Mouse (Mus musculus) small intestine, adult 2 months (tissue): ENCODE measurements around the gene Grid2ip. TPM values are rescaled to one million over a fixed set of nuclear protein-coding genes. Genes with fewer than 3 reads are reported as not detected.

Experiments
- H3K27ac ChIP-seq: fragments of 200-500 bp; 2 replicates; pipeline ENCODE4 v1.5.1; 2012; ENCODE audit warnings: low read depth, low read length, control low read depth, inconsistent platforms; ENCODE audit not compliant: insufficient read depth
- H3K27me3 ChIP-seq: fragments of 200-500 bp; 2 replicates; pipeline ENCODE4 v1.6.1; 2012; ENCODE audit warnings: mild to moderate bottlenecking, moderate library complexity, low read length, inconsistent platforms; ENCODE audit not compliant: control insufficient read depth, insufficient read depth
- H3K36me3 ChIP-seq: fragments of 200-500 bp; 2 replicates; pipeline ENCODE4 v1.6.1; 2012; ENCODE audit warnings: mild to moderate bottlenecking, low read length, control low read depth, inconsistent platforms; ENCODE audit not compliant: control insufficient read depth, insufficient read depth
- H3K4me1 ChIP-seq: fragments of 200-500 bp; 2 replicates; pipeline ENCODE4 v1.6.1; 2012; ENCODE audit warnings: low read length, inconsistent platforms, mixed read lengths; ENCODE audit not compliant: control insufficient read depth, insufficient read depth, insufficient read length
- H3K4me3 ChIP-seq: fragments of 200-500 bp; 2 replicates; pipeline ENCODE4 v1.5.1; 2012; ENCODE audit warnings: low read depth, mild to moderate bottlenecking, control low read depth, inconsistent platforms, low read length, moderate library complexity
- CTCF ChIP-seq: fragments of 200-500 bp; IDR thresholded peaks from 2 replicates; pipeline ENCODE4 v1.5.1; 2012; ENCODE audit warnings: low read depth, mild to moderate bottlenecking, control low read depth, inconsistent platforms, low read length, moderate library complexity, mixed read lengths; ENCODE audit not compliant: insufficient replicate concordance, insufficient read length; ENCODE audit errors: extremely low read depth
- POLR2A ChIP-seq: fragments of 200-500 bp; IDR thresholded peaks from 2 replicates; pipeline ENCODE4 v1.6.1; 2012; ENCODE audit warnings: low read depth, mild to moderate bottlenecking, control low read depth, inconsistent platforms, low read length, moderate library complexity
- WGBS: fragments of 180-500 bp; shearing (Covaris S2); methylation state at CpG from one replicate; pipeline ENCODE4 v1.1.7; 2018; 5-methylcytosine and 5-hydroxymethylcytosine counted together
- polyA plus RNA-seq: library from polyadenylated mRNA; depleted of rRNA; stranded (reverse); fragments of >200 nt; gene quantifications from 2 replicates; pipeline ENCODE4 v1.2.3, GENCODE M21; 2012; rRNA removed

Grid2ip gene
- polyA plus RNA-seq = 0.09 and 0.22 TPM in 2 replicates

DNA sequence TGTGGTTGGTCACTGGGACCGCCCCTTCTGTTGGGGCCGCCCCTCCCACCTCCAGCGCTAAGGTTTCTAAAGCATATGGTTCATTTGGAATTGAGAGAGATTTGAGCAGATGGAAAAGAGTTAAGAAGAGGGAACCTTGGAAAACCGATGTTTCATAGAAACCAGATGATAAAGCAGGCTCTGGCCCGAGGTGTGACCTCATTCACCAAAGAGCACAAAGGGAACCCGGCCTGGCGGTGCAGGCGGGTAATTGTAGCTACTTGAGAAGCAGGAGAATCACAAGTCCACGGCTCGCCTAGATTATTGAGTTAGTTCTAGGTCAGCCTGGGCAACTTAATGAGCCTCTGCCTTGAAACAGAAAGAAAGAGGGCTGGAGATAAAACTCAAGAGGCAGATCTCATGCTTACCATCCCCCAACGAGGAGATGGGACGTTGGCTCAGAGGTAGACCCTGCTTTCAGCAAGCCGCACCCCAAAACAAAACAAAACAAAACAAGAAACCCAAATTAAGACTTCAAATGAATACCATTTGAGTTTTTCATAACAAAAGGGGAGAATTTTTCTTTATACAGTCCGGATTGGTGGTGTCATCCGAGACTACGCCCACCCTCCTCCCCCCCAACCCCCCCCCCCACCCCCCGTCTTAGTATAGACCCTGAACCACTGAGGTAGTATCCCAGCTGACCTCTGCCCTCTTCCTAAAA is at the start of gene Grid2ip:
Gene Grid2ip, plus strand, starts transcription at position 653 of the 703 bp plus-strand sequence.
- Histone ChIP-seq H3K4me3 (no peak within 1 kb of the TSS), H3K27me3 (peaks cover 15% of the 10 kb centered on the region), H3K36me3 (no peaks in the 10 kb centered on the region), H3K4me1 (no peaks in the 10 kb centered on the region), H3K27ac (no peak within 1 kb of the TSS)
- WGBS = 24% methylated on average over 17 of the region's 17 CpGs
- TF ChIP-seq POLR2A = no peak
- TF ChIP-seq CTCF = no peak

DNA sequence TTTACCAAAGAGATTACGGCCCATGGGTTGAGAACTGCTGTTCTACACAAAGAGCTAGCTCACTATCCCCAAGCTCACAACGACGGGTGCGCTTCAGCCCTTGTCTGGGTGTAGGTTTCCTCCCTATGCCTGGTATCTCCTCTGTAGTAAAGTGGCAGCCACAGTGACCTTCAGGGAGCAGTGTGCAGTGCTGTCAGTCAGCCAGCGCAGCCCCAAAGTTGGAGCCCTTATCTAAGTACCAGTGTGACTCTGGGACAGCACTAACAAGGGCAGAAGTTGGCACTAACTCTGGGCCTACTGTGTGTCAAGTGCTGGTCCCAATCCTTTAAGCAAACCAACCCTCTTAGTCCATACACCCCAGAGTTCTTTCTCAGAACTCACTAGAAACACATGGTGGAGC is 48.3 kb upstream of the Grid2ip start:
- WGBS = 86% methylated on average over 5 of the region's 5 CpGs
- Histone ChIP-seq H3K4me3 (no peak overlapping the region), H3K27me3 (no peaks in the 10 kb centered on the region), H3K27ac (no peak overlapping the region), H3K4me1 (no peaks in the 10 kb centered on the region), H3K36me3 (peaks cover 56% of the 10 kb centered on the region)
- TF ChIP-seq CTCF = no peak
- no peak for TF ChIP-seq POLR2A

DNA sequence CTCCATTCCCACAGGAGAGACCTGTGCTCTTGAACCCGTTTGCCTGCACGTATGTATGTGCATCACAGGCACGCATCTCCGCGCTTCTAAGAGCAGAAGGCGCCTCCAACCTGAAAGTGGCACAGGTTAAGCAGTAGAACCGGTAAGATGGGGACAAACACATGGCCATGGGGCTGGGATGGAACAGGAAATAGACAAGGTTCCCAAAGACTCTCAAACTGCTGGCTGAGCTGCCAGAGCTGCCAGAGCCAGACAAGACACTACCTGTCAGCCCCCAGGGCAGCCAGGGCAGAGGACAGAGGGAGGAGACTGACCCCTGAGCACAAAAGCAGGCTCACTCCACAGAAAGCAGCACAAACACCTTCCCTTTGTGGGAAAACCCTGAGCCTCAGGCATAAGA is 47.2 kb upstream of the Grid2ip start:
- no peak for TF ChIP-seq CTCF
- TF ChIP-seq POLR2A = no peak
- Histone ChIP-seq H3K4me3 (no peak overlapping the region), H3K27ac (no peak overlapping the region), H3K27me3 (no peaks in the 10 kb centered on the region), H3K36me3 (peaks cover 52% of the 10 kb centered on the region), H3K4me1 (peaks cover 2% of the 10 kb centered on the region)
- 95% methylated on average over 7 of the region's 7 CpGs for WGBS

DNA sequence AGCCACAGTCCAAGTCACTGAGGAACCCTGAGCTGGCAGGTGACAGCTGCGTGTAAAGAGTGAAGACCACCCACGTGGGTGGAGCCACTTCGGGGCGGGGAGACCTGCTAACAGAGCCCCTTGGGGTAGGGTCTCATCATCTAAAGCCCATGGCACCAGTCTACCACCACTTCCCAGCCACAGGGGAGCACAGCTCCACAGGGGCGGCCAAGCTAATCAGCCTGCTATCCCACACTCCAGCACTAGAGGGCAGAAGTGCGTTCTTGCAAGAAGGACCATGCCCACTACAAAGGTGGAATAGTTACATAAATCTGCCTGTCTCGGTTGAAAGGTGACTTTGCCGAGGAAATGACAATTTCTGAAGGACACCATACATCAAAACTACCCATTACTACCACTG is 45.3 kb upstream of the Grid2ip start:
- no peak overlapping the region for H3K27ac ChIP-seq
- peaks cover 4% of the 10 kb centered on the region for H3K4me1 ChIP-seq
- peak; percentile 70; the same call in 1 of the 2 replicates for TF ChIP-seq CTCF
- no peak for TF ChIP-seq POLR2A
- H3K36me3 ChIP-seq = peaks cover 42% of the 10 kb centered on the region
- H3K4me3 ChIP-seq = no peak overlapping the region
- WGBS = 52% methylated on average over 8 of the region's 8 CpGs
- no peaks in the 10 kb centered on the region for H3K27me3 ChIP-seq

DNA sequence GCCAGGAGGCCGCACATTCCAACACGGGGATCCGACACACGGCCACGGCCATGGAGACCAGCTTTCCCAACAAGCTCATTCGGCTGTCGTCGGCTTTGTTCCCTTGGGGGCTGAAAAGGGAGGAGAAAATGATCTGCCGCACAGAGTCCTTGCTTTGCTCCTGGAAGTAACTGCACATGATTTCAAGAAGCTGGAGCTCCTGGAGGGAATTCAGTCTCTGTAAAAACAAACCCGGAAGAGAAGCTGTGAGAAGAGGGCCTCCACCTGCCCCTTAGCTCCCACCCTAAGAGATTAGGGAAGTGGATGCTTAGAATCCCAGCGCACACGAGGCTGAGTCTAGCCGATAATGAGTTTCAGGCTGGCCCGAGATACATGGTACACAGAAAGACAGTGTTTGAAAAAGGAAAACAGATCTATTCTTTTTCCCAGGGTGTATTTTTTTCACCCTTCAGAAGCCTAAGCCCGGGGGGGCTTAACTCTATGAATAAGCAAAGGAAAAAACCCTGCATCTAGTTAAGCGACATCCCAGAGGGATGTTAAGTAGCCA is 42.9 kb upstream of the Grid2ip start:
- TF ChIP-seq POLR2A (no peak), CTCF (no peak)
- peak overlapping the region; percentile 99 for H3K4me3 ChIP-seq
- H3K27me3 ChIP-seq = no peaks in the 10 kb centered on the region
- H3K27ac ChIP-seq = peak overlapping the region; percentile 73; the same call in 1 of the 2 replicates
- H3K36me3 ChIP-seq = peaks cover 29% of the 10 kb centered on the region
- 6% methylated on average over 16 of the region's 16 CpGs for WGBS
- peaks cover 4% of the 10 kb centered on the region for H3K4me1 ChIP-seq

DNA sequence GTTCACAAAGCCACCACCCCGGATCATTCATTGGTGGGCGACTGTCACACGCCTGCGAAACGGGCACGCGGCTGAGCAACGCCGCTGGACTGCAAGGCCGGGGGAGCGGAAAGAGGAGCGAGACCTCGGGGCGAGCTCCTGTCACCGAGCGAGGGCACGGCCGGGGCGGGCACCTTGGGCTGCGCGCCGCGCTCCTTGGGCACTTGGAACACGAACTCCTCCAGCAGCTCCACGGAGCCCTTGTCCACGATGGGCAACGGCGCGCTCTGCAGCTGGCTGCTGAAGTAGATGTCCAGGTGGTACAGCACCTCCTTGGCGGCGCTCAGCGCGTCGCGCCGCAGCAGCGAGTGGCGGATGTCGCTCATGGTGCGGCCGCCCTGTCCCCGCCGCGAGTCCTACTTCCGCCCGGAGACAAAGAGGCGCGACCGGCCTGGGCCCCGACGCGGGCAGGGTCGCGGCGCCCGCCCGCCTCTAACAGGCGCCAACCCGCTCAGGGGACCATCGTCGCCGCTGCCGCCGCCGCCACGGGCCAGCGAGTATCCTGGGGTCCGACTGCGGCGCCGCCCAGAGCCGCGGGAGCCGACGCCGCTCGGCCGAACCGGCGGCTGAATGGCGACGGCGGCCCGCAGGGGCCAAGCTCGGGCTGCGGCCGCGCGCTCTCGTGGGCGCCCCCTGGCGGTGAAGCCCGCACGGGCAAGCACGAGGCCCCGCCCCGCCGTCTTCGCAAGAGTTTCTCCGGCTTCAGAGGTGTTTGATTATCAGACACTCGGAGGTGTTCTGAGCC is 42.2 kb upstream of the Grid2ip start, which contains the start of gene E130309D02Rik:
Gene E130309D02Rik, minus strand, starts transcription at position 631 of the 784 bp plus-strand sequence.
- peak within 1 kb of the TSS; percentile 99 for H3K4me3 ChIP-seq
- peak within 1 kb of the TSS; percentile 73 for H3K27ac ChIP-seq
- H3K36me3 ChIP-seq = peaks cover 32% of the 10 kb centered on the region
- TF ChIP-seq POLR2A = peak; percentile 61
- TF ChIP-seq CTCF = peak; percentile 88
- peaks cover 4% of the 10 kb centered on the region for H3K4me1 ChIP-seq
- H3K27me3 ChIP-seq = no peaks in the 10 kb centered on the region
- under 1% methylated on average over 101 of the region's 101 CpGs for WGBS

DNA sequence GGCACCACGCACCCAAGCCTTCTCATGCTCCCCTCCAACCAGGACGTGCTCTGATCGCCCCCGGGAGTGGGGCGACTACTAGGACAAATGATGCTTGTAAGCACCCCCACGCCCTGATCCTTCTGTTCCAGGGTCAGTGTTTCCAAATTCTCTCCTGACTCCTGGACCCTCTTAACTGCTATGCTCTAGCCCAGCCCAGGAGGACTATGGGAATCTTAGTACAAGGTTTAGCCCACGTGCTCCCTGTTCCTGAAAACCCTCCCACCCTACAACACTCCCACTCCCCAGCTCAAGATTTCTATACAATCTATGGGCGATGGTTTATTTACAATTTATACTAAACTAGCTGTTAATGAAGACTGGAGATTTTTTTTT is 41.6 kb upstream of the Grid2ip start:
- no peak for TF ChIP-seq CTCF
- no peak for TF ChIP-seq POLR2A
- Histone ChIP-seq H3K27ac (no peak overlapping the region), H3K4me3 (peak overlapping the region; percentile 99), H3K36me3 (peaks cover 31% of the 10 kb centered on the region), H3K4me1 (peaks cover 4% of the 10 kb centered on the region), H3K27me3 (no peaks in the 10 kb centered on the region)
- 19% methylated on average over 8 of the region's 8 CpGs for WGBS
